Mouse (Mus musculus) kidney, embryonic 15.5 days (tissue): ENCODE measurements around the gene Stxbp4. TPM values are rescaled to one million over a fixed set of nuclear protein-coding genes. Genes with fewer than 3 reads are reported as not detected.

Experiments
- ATAC-seq: fragments of 200-750 bp; cut with Nextera tagmentation; replicated peaks from 2 replicates; pipeline ENCODE4 v1.8.0; 2017; ENCODE audit warnings: moderate TSS enrichment; ENCODE audit not compliant: low FRiP score
- H3K27ac ChIP-seq: fragments of 300-500 bp; sonication (generic); 2 replicates; pipeline ENCODE4 v1.5.1; 2015; ENCODE audit warnings: mild to moderate bottlenecking, inconsistent platforms
- H3K27me3 ChIP-seq: fragments of 300-500 bp; sonication (generic); 2 replicates; pipeline ENCODE4 v1.6.1; 2015; ENCODE audit warnings: inconsistent platforms
- H3K36me3 ChIP-seq: fragments of 300-500 bp; sonication (generic); 2 replicates; pipeline ENCODE4 v1.6.1; 2015; ENCODE audit warnings: inconsistent platforms
- H3K4me1 ChIP-seq: fragments of 300-500 bp; sonication (generic); 2 replicates; pipeline ENCODE4 v1.6.1; 2015; ENCODE audit warnings: inconsistent platforms
- H3K4me2 ChIP-seq: fragments of 300-500 bp; sonication (generic); 2 replicates; pipeline ENCODE4 v1.6.1; 2015; ENCODE audit warnings: moderate library complexity, mild to moderate bottlenecking, inconsistent platforms
- H3K4me3 ChIP-seq: fragments of 300-500 bp; sonication (generic); replicated peaks from 2 replicates; pipeline ENCODE4 v1.5.1; 2015; ENCODE audit warnings: mild to moderate bottlenecking, inconsistent platforms
- H3K9ac ChIP-seq: fragments of 300-500 bp; sonication (generic); 2 replicates; pipeline ENCODE4 v1.6.1; 2015; ENCODE audit warnings: mild to moderate bottlenecking, inconsistent platforms
- H3K9me3 ChIP-seq: fragments of 300-500 bp; sonication (generic); replicated peaks from 2 replicates; pipeline ENCODE4 v1.6.1; 2016; ENCODE audit warnings: inconsistent platforms
- WGBS: fragments of 180-500 bp; shearing (Covaris S2); methylation state at CpG from one replicate; pipeline ENCODE4 v1.1.7; 2015; ENCODE audit warnings: mixed read lengths; 5-methylcytosine and 5-hydroxymethylcytosine counted together
- polyA plus RNA-seq: library from polyadenylated mRNA; unstranded; fragments of >200 nt; fragmentation: Nextera tagmentation; extraction: Ambion mirVana; gene quantifications from 2 replicates; pipeline ENCODE4 v1.2.1, GENCODE M21; 2015

Gene Stxbp4
- polyA plus RNA-seq, 1 experiment from 2014 or later = 28.0 TPM

- H3K27me3 ChIP-seq = no peaks in the 10 kb centered on the region
- H3K4me1 ChIP-seq = peaks cover 39% of the 10 kb centered on the region
- 0 out of 2 replicates have a peak overlapping the region, but pooled peaks have one; percentile 78 for H3K27ac ChIP-seq
- no peak overlapping the region for H3K4me2 ChIP-seq
- H3K9ac ChIP-seq = no peak overlapping the region
- no peak overlapping the region for H3K4me3 ChIP-seq
- H3K9me3 ChIP-seq = no peaks in the 10 kb centered on the region
- peaks cover 20% of the 10 kb centered on the region for H3K36me3 ChIP-seq
- ATAC-seq = peak; percentile 50; the same call in 1 of the 2 replicates
- 86% methylated on average over 4 of the region's 4 CpGs for WGBS
Observed at GRCm38 (mm10) chr11:90666916-90667315, 29.0 kb upstream of the Stxbp4 start.

GRCm38 (mm10) chr11:90666144-90666757, 28.4 kb upstream of the Stxbp4 start:
- WGBS = 42% methylated on average over 3 of the region's 3 CpGs
- Histone ChIP-seq H3K9me3 (no peaks in the 10 kb centered on the region), H3K27me3 (no peaks in the 10 kb centered on the region), H3K4me3 (no peak overlapping the region), H3K36me3 (peaks cover 27% of the 10 kb centered on the region), H3K4me1 (peaks cover 39% of the 10 kb centered on the region), H3K4me2 (no peak overlapping the region), H3K9ac (no peak overlapping the region), H3K27ac (peak overlapping the region; percentile 78)
- peak; percentile 63 for ATAC-seq

GRCm38 (mm10) chr11:90665161-90665560, 27.3 kb upstream of the Stxbp4 start:
- WGBS = 12% methylated on average over 6 of the region's 6 CpGs
- peak overlapping the region; percentile 32 for H3K4me2 ChIP-seq

GRCm38 (mm10) chr11:90664345-90664986, 26.6 kb upstream of the Stxbp4 start:
- no peak overlapping the region for H3K4me3 ChIP-seq
- H3K36me3 ChIP-seq = peaks cover 32% of the 10 kb centered on the region
- H3K27ac ChIP-seq = peak overlapping the region; percentile 78
- peak; percentile 76 for ATAC-seq
- peaks cover 39% of the 10 kb centered on the region for H3K4me1 ChIP-seq
- H3K9me3 ChIP-seq = no peaks in the 10 kb centered on the region
- H3K9ac ChIP-seq = no peak overlapping the region
- H3K27me3 ChIP-seq = no peaks in the 10 kb centered on the region
- peak overlapping the region; percentile 32 for H3K4me2 ChIP-seq
- WGBS = 4% methylated on average over 8 of the region's 8 CpGs

More at GRCm38 (mm10) chr11:90665161-90665560, 27.3 kb upstream of the Stxbp4 start:
- Histone ChIP-seq H3K4me1 (peaks cover 39% of the 10 kb centered on the region), H3K9me3 (no peaks in the 10 kb centered on the region), H3K9ac (no peak overlapping the region), H3K36me3 (peaks cover 37% of the 10 kb centered on the region), H3K27ac (peak overlapping the region; percentile 78), H3K4me3 (no peak overlapping the region), H3K27me3 (no peaks in the 10 kb centered on the region)
- ATAC-seq = 0 out of 2 replicates have a peak, but pooled peaks have one; percentile 31

GRCm38 (mm10) chr11:90663618-90664297, 25.9 kb upstream of the Stxbp4 start:
- 48% methylated on average over 5 of the region's 5 CpGs for WGBS
- Histone ChIP-seq H3K36me3 (peaks cover 33% of the 10 kb centered on the region), H3K4me2 (no peak overlapping the region), H3K4me3 (no peak overlapping the region), H3K4me1 (peaks cover 39% of the 10 kb centered on the region), H3K27me3 (no peaks in the 10 kb centered on the region), H3K9ac (no peak overlapping the region), H3K27ac (peak overlapping the region; percentile 78), H3K9me3 (no peaks in the 10 kb centered on the region)
- no peak for ATAC-seq

- no peak overlapping the region for H3K4me2 ChIP-seq
- no peaks in the 10 kb centered on the region for H3K9me3 ChIP-seq
- 0 out of 2 replicates have a peak, but pooled peaks have one; percentile 50 for ATAC-seq
- H3K27ac ChIP-seq = no peak overlapping the region
- H3K4me3 ChIP-seq = no peak overlapping the region
- H3K9ac ChIP-seq = no peak overlapping the region
- H3K4me1 ChIP-seq = peaks cover 39% of the 10 kb centered on the region
- 50% methylated on average over 3 of the region's 3 CpGs for WGBS
- H3K36me3 ChIP-seq = peaks cover 26% of the 10 kb centered on the region
- H3K27me3 ChIP-seq = no peaks in the 10 kb centered on the region
Observed at GRCm38 (mm10) chr11:90663052-90663451, 25.2 kb upstream of the Stxbp4 start.

- no peak for ATAC-seq
- Histone ChIP-seq H3K4me3 (no peak overlapping the region), H3K9ac (no peak overlapping the region), H3K4me1 (peaks cover 27% of the 10 kb centered on the region), H3K4me2 (no peak overlapping the region), H3K9me3 (no peaks in the 10 kb centered on the region), H3K27me3 (no peaks in the 10 kb centered on the region), H3K27ac (no peak overlapping the region), H3K36me3 (peaks cover 44% of the 10 kb centered on the region)
- WGBS = 75% methylated on average over 4 of the region's 4 CpGs
Observed at GRCm38 (mm10) chr11:90660662-90661061, 22.8 kb upstream of the Stxbp4 start.

- Histone ChIP-seq H3K4me3 (no peak overlapping the region), H3K36me3 (peaks cover 67% of the 10 kb centered on the region), H3K9me3 (no peaks in the 10 kb centered on the region), H3K27me3 (no peaks in the 10 kb centered on the region), H3K4me1 (no peaks in the 10 kb centered on the region), H3K4me2 (no peak overlapping the region), H3K27ac (no peak overlapping the region), H3K9ac (no peak overlapping the region)
- no peak for ATAC-seq
- WGBS = 89% methylated on average over 12 of the region's 12 CpGs
Observed at GRCm38 (mm10) chr11:90657527-90657926, 19.6 kb upstream of the Stxbp4 start.

- 91% methylated on average over 4 of the region's 4 CpGs for WGBS
- H3K9ac ChIP-seq = no peak overlapping the region
- H3K27ac ChIP-seq = no peak overlapping the region
- no peaks in the 10 kb centered on the region for H3K27me3 ChIP-seq
- no peak overlapping the region for H3K4me3 ChIP-seq
- no peaks in the 10 kb centered on the region for H3K4me1 ChIP-seq
- peaks cover 85% of the 10 kb centered on the region for H3K36me3 ChIP-seq
- ATAC-seq = no peak
- H3K4me2 ChIP-seq = no peak overlapping the region
- no peaks in the 10 kb centered on the region for H3K9me3 ChIP-seq
Observed at GRCm38 (mm10) chr11:90652603-90653002, 14.7 kb upstream of the Stxbp4 start.

GRCm38 (mm10) chr11:90650231-90650885, 12.5 kb upstream of the Stxbp4 start:
- no peaks in the 10 kb centered on the region for H3K4me1 ChIP-seq
- ATAC-seq = no peak
- no peak overlapping the region for H3K4me3 ChIP-seq
- no peaks in the 10 kb centered on the region for H3K27me3 ChIP-seq
- no peak overlapping the region for H3K9ac ChIP-seq
- no peaks in the 10 kb centered on the region for H3K9me3 ChIP-seq
- 83% methylated on average over 9 of the region's 9 CpGs for WGBS
- H3K27ac ChIP-seq = no peak overlapping the region
- peaks cover 83% of the 10 kb centered on the region for H3K36me3 ChIP-seq
- no peak overlapping the region for H3K4me2 ChIP-seq

GRCm38 (mm10) chr11:90649777-90650176, 11.9 kb upstream of the Stxbp4 start:
- Histone ChIP-seq H3K9ac (no peak overlapping the region), H3K27me3 (no peaks in the 10 kb centered on the region), H3K27ac (no peak overlapping the region), H3K4me3 (no peak overlapping the region), H3K4me2 (no peak overlapping the region), H3K9me3 (no peaks in the 10 kb centered on the region), H3K36me3 (peaks cover 84% of the 10 kb centered on the region), H3K4me1 (no peaks in the 10 kb centered on the region)
- 86% methylated on average over 6 of the region's 6 CpGs for WGBS
- no peak for ATAC-seq
